Mouse (Mus musculus): ENCODE results near the gene Rgs6.
A peak's percentile ranks its signal among the peaks of the same experiment; 100 is the strongest.

Gene Rgs6

GRCm38 (mm10) chr12:82985300-82985699 is 397.2 kb downstream of the Rgs6 start:
- DNase-seq, result no peak

- DNase-seq, result no peak
These were observed 399.6 kb downstream of the Rgs6 start for GRCm38 (mm10) chr12:82987661-82988060.

GRCm38 (mm10) chr12:82993905-82994304 is 405.8 kb downstream of the Rgs6 start:
- DNase-seq, result no peak

GRCm38 (mm10) chr12:82996775-82997174 is 408.7 kb downstream of the Rgs6 start:
- DNase-seq, result no peak

GRCm38 (mm10) chr12:82998682-82999332 is 410.7 kb downstream of the Rgs6 start:
- DNase-seq, result no peak

- DNase-seq, result no peak
These were observed 411.4 kb downstream of the Rgs6 start for GRCm38 (mm10) chr12:82999333-83000032.

GRCm38 (mm10) chr12:83000033-83000570 is 412.0 kb downstream of the Rgs6 start:
- DNase-seq, result no peak

GRCm38 (mm10) chr12:83000957-83001356 is 412.9 kb downstream of the Rgs6 start:
- DNase-seq, result no peak

GRCm38 (mm10) chr12:83004014-83004682 is 416.1 kb downstream of the Rgs6 start:
- DNase-seq, result no peak

GRCm38 (mm10) chr12:83011056-83011565 is 423.0 kb downstream of the Rgs6 start:
- DNase-seq, result no peak

- DNase-seq, result no peak
These were observed 426.0 kb downstream of the Rgs6 start for GRCm38 (mm10) chr12:83013918-83014691.

- DNase-seq, result no peak
These were observed 426.8 kb downstream of the Rgs6 start for GRCm38 (mm10) chr12:83014848-83015247.

GRCm38 (mm10) chr12:83015366-83015765 is 427.3 kb downstream of the Rgs6 start:
- no peak for DNase-seq

- no peak for DNase-seq
These were observed 428.4 kb downstream of the Rgs6 start for GRCm38 (mm10) chr12:83016486-83016885.

GRCm38 (mm10) chr12:83018005-83018404 is 429.9 kb downstream of the Rgs6 start:
- peak; percentile 81 for DNase-seq

GRCm38 (mm10) chr12:83026985-83027384 is 438.9 kb downstream of the Rgs6 start:
- no peak for DNase-seq

- no peak for DNase-seq
These were observed 445.2 kb downstream of the Rgs6 start for GRCm38 (mm10) chr12:83033171-83033835.

- no peak for DNase-seq
These were observed 446.9 kb downstream of the Rgs6 start for GRCm38 (mm10) chr12:83034859-83035569.

- DNase-seq, result peak; percentile 63
These were observed 449.9 kb downstream of the Rgs6 start for GRCm38 (mm10) chr12:83037798-83038560.

GRCm38 (mm10) chr12:83038779-83039178 is 450.7 kb downstream of the Rgs6 start:
- DNase-seq, result no peak

GRCm38 (mm10) chr12:83039859-83040258 is 451.8 kb downstream of the Rgs6 start:
- DNase-seq, result no peak
